Mouse (Mus musculus): ENCODE results near the gene Psmg1.
A peak's percentile ranks its signal among the peaks of the same experiment; 100 is the strongest.
"Not testable (repeated sequence)": the region's sequence is repeated elsewhere in the genome, so short reads cannot be mapped to it uniquely, and the experiment has no call there.

The Psmg1 gene

GRCm38 (mm10) chr16:95990462-95991121 lies at the start of gene Psmg1:
Gene Psmg1 (minus strand): TSS chr16:95990960.
- peak; percentile 95 for DNase-seq (ENCODE audit: low read depth, low spot score)

GRCm38 (mm10) chr16:96039538-96039937 lies 48.8 kb upstream of the Psmg1 start:
- DNase-seq (ENCODE audit: low read depth, low spot score) = no peak

DNA sequence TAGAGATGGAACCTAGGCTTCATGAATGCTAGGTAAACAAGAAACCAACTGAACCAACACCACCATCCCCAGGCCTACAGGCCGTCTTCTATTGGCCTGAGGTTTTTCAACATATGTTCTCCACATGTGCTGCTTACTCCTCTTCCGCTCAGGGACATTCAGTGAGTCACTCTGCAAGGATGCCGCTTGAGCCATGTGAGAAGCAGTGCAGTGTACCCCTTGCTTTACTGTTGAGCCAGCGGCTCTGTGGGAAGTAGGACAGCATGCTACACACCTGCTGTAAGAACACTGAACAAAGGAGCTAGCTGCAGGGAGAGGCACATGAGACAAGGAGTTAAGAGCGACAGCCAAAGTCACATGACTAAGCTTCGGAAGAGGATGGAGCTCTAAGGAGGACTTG lies 43.7 kb upstream of the Psmg1 start:
- DNase-seq (ENCODE audit: low read depth, low spot score) = no peak

GRCm38 (mm10) chr16:96032368-96033043 lies 41.7 kb upstream of the Psmg1 start:
- DNase-seq (ENCODE audit: low read depth, low spot score) = peak; percentile 34

- DNase-seq (ENCODE audit: low read depth, low spot score) = peak; percentile 40
Observed at GRCm38 (mm10) chr16:96030476-96031102, 39.8 kb upstream of the Psmg1 start.

- DNase-seq (ENCODE audit: low read depth, low spot score) = no peak
Observed at GRCm38 (mm10) chr16:96026256-96026655, 35.5 kb upstream of the Psmg1 start.

DNA sequence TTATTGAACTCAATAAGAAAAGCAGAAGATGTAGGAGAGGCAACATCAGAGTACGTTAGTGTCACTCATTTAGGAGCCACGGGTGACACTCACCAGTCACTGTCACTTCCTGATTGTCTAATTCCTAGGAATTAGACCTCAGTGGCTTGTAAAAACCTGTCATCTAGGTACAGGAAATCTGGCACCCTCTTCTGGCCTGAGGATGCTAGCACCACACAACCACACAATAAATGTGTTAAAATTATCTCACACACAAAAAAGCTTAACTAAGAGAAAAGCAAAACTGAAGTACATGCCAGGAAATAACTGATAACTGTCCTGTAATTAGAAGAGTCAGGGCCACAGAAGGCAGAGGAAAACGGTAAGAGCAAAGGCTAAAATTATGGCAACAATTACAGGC lies 34.5 kb upstream of the Psmg1 start:
- DNase-seq (ENCODE audit: low read depth, low spot score) = no peak

- no peak for DNase-seq (ENCODE audit: low read depth, low spot score)
Observed at GRCm38 (mm10) chr16:96021045-96021444, 30.3 kb upstream of the Psmg1 start.

GRCm38 (mm10) chr16:96009124-96009523 lies 18.4 kb upstream of the Psmg1 start:
- DNase-seq (ENCODE audit: low read depth, low spot score) = not testable (repeated sequence)

DNA sequence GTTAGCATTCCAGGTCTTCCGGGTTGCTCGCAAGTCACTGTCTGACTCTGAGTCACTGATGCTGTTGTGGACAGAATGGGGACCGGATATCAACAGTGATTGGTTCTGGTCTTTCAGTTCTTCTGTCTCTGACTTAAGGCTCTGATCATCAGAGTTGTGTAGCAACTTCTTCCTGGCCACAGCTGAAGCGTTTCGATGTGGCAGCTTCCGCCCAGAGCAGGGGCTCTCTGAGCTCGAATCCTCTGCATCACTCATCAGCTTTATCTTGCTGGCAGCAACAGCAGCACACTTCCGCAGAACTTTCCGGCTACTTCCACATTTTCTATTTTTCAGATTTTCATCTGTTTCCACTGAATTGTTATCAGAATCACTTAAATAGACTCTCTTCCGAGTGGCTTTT lies 13.5 kb upstream of the Psmg1 start:
- DNase-seq (ENCODE audit: low read depth, low spot score) = not testable (repeated sequence)

- peak; percentile 86 for DNase-seq (ENCODE audit: low read depth, low spot score)
Observed at GRCm38 (mm10) chr16:95999291-95999690, 8.5 kb upstream of the Psmg1 start.

GRCm38 (mm10) chr16:95996156-95996555 lies 5.4 kb upstream of the Psmg1 start:
- no peak for DNase-seq (ENCODE audit: low read depth, low spot score)

DNA sequence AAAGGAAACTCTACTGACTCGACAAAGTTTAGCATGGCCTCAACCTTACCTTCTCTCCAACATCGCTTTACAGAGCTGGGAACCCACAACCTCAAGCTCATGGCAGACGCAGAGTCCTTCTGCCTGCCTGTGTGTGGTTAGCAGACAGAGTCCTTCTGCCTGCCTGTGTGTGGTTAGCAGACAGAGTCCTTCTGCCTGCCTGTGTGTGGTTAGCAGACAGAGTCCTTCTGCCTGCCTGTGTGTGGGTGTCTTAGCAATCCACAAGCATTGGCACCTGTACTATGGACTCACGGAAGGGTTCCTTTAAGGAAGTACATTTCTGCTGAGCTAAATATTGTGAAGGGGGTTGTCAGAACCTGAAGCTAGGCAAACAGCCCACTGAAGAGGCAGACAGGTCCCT lies 3.8 kb upstream of the Psmg1 start:
- DNase-seq (ENCODE audit: low read depth, low spot score) = peak; percentile 38

- DNase-seq (ENCODE audit: low read depth, low spot score) = no peak
Observed at GRCm38 (mm10) chr16:95992596-95992995, 1.8 kb upstream of the Psmg1 start.

DNA sequence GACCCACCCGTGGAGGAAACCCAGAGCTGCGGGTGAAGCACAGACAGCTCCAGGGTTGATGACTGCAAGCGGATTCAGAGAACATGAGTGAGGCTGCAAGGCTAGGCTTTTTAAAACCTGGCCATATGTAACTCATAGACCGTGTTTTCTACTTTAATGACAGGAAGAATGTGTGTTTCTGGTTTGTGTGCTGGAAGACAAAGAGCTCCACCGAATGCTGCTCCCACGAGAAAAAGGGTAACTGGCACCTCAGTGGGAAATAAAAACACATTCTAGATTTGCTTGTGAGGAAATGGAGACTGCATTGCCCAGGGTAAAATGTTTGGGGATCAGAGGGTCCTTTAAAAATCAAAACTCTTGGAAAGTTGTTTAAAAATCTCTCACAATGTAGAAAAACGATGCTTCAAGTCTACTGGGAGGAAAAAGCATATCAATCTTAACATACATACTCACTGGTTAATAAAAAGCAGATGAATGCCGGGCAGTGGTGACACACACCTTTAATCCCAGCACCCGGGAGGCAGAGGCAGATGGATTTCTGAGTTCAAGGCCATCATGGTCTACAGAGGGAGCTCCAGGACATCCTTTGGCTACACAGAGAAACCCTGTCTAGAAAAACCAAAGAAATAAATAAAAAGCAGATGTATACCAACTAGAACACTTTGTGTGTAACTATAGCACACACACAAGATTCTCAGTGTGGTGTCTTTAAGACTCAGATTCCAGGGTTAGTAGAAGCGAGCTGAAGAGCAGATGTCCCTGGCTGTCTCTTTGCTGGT lies 551 bp upstream of the Psmg1 start:
- peak; percentile 15 for DNase-seq (ENCODE audit: low read depth, low spot score)

- DNase-seq (ENCODE audit: low read depth, low spot score) = peak; percentile 61
Observed at GRCm38 (mm10) chr16:95984911-95985310, 5.8 kb downstream of the Psmg1 start.

GRCm38 (mm10) chr16:95983601-95984000 lies 7.2 kb downstream of the Psmg1 start:
- DNase-seq (ENCODE audit: low read depth, low spot score) = peak; percentile 55

DNA sequence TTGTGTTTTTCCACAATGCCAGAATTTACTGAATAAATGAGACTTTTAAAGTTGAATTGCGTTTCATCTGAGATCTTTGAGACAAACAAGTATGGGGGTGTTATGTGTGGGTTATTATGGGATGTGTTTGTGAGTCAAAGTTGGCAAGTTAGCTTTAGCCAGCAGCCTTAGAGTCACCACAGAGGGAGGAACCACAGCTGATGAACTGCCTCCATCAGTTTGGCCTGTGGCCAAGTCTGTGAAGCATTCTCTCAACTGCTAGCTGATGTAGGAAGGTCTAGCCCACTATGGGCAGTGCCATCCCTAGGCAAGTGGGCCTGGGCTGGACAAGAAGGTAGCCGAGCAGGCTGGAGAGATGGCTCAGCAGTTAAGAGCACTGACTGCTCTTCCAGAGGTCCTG lies 19.9 kb downstream of the Psmg1 start:
- DNase-seq (ENCODE audit: low read depth, low spot score) = no peak

GRCm38 (mm10) chr16:95967455-95967854 lies 23.3 kb downstream of the Psmg1 start:
- DNase-seq (ENCODE audit: low read depth, low spot score) = no peak

DNA sequence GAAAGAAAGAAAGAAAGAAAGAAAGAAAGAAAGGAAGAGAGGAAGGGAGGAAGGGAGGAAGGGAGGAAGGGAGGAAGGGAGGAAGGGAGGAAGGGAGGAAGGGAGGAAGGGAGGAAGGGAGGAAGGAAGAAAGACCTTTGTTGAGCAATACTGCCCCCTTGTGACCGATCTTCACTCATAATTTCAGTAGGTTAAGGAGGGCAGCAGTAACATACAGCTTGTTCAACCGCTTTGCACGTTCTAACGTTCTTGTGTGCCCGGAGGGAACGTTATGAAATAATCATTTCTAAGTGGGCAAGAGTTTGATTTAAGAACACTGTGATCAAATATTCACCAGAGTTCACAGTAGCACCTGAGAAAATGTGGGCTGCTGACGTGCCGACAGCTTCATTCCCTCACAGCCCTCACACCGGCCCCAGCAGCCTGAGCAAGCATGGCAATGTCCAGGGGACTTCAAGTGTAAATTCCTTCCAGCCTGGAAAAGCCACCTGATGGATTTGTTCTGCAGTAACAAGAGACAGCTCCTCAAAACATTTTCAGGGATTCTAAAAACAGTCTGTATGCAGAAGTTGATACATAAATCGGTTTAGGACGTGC lies 26.2 kb downstream of the Psmg1 start:
- peak; percentile 51 for DNase-seq (ENCODE audit: low read depth, low spot score)

GRCm38 (mm10) chr16:95961484-95961883 lies 29.3 kb downstream of the Psmg1 start:
- not testable (repeated sequence) for DNase-seq (ENCODE audit: low read depth, low spot score)

- not testable (repeated sequence) for DNase-seq (ENCODE audit: low read depth, low spot score)
Observed at GRCm38 (mm10) chr16:95960689-95961088, 30.1 kb downstream of the Psmg1 start.
